Mouse (Mus musculus) heart, embryonic 10.5 days (tissue): ENCODE data around the gene Ntng2. TPM values are rescaled to one million over a fixed set of nuclear protein-coding genes. Genes with fewer than 3 reads are reported as not detected.

Source experiments
- DNase-seq: peaks from one replicate; pipeline ENCODE4 v3.0.0-alpha.2; 2017; ENCODE audit warnings: low spot score
- H3K27ac ChIP-seq: fragments of 300-500 bp; sonication (generic); 2 replicates; pipeline ENCODE4 v1.5.1; 2016; ENCODE audit warnings: mild to moderate bottlenecking
- H3K27me3 ChIP-seq: fragments of 300-500 bp; sonication (generic); 2 replicates; pipeline ENCODE4 v1.6.1; 2016; ENCODE audit warnings: mild to moderate bottlenecking; ENCODE audit not compliant: poor library complexity, insufficient read depth, severe bottlenecking
- H3K36me3 ChIP-seq: fragments of 300-500 bp; sonication (generic); 2 replicates; pipeline ENCODE4 v1.6.1; 2016; ENCODE audit warnings: mild to moderate bottlenecking, moderate library complexity
- H3K4me1 ChIP-seq: fragments of 300-500 bp; sonication (generic); 2 replicates; pipeline ENCODE4 v1.6.1; 2016; ENCODE audit warnings: mild to moderate bottlenecking
- H3K4me3 ChIP-seq: fragments of 300-500 bp; sonication (generic); 2 replicates; pipeline ENCODE4 v1.5.1; 2016; ENCODE audit warnings: mild to moderate bottlenecking, moderate library complexity
- H3K9me3 ChIP-seq: fragments of 300-500 bp; sonication (generic); 2 replicates; pipeline ENCODE4 v1.6.1; 2016; ENCODE audit warnings: mild to moderate bottlenecking, moderate library complexity
- WGBS: fragments of 180-500 bp; shearing (Covaris S2); methylation state at CpG from one replicate; pipeline ENCODE4 v1.1.7; 2016; 5-methylcytosine and 5-hydroxymethylcytosine counted together
- polyA plus RNA-seq: library from polyadenylated mRNA; unstranded; fragments of >200 nt; fragmentation: Nextera tagmentation; extraction: Ambion mirVana; gene quantifications from 2 replicates; pipeline ENCODE4 v1.2.1, GENCODE M21; 2016

The Ntng2 gene
- polyA plus RNA-seq, 1 experiment from 2014 or later = 0.87 TPM

GRCm38 (mm10) chr2:29250263-29251094 is 2.3 kb downstream of the Ntng2 start:
- H3K27me3 ChIP-seq = peaks cover 98% of the 10 kb centered on the region
- no peaks in the 10 kb centered on the region for H3K9me3 ChIP-seq
- peaks cover 52% of the 10 kb centered on the region for H3K4me1 ChIP-seq
- H3K27ac ChIP-seq = no peak overlapping the region
- H3K36me3 ChIP-seq = no peaks in the 10 kb centered on the region
- no peak for DNase-seq
- WGBS = 1% methylated on average over 44 of the region's 44 CpGs
- peak overlapping the region; percentile 74 for H3K4me3 ChIP-seq

- Histone ChIP-seq H3K9me3 (no peaks in the 10 kb centered on the region), H3K36me3 (no peaks in the 10 kb centered on the region), H3K4me3 (peak overlapping the region; percentile 74), H3K27me3 (peaks cover 97% of the 10 kb centered on the region), H3K27ac (no peak overlapping the region), H3K4me1 (peaks cover 47% of the 10 kb centered on the region)
- WGBS = under 1% methylated on average over 10 of the region's 10 CpGs
- DNase-seq = no peak
These were observed 3.0 kb downstream of the Ntng2 start for GRCm38 (mm10) chr2:29249852-29250251.

GRCm38 (mm10) chr2:29248551-29248950 is 4.3 kb downstream of the Ntng2 start:
- Histone ChIP-seq H3K9me3 (no peaks in the 10 kb centered on the region), H3K4me3 (no peak overlapping the region), H3K4me1 (peaks cover 39% of the 10 kb centered on the region), H3K27me3 (peaks cover 87% of the 10 kb centered on the region), H3K27ac (no peak overlapping the region), H3K36me3 (no peaks in the 10 kb centered on the region)
- 56% methylated on average over 3 of the region's 3 CpGs for WGBS
- DNase-seq = no peak

- Histone ChIP-seq H3K9me3 (no peaks in the 10 kb centered on the region), H3K27ac (no peak overlapping the region), H3K4me1 (peaks cover 29% of the 10 kb centered on the region), H3K27me3 (peaks cover 80% of the 10 kb centered on the region), H3K36me3 (no peaks in the 10 kb centered on the region), H3K4me3 (no peak overlapping the region)
- WGBS = 66% methylated on average over 2 of the region's 2 CpGs
- no peak for DNase-seq
These were observed 5.4 kb downstream of the Ntng2 start for GRCm38 (mm10) chr2:29247386-29247785.

- H3K36me3 ChIP-seq = no peaks in the 10 kb centered on the region
- peaks cover 26% of the 10 kb centered on the region for H3K4me1 ChIP-seq
- H3K27me3 ChIP-seq = peaks cover 79% of the 10 kb centered on the region
- H3K27ac ChIP-seq = no peak overlapping the region
- H3K9me3 ChIP-seq = no peaks in the 10 kb centered on the region
- no peak for DNase-seq
- H3K4me3 ChIP-seq = no peak overlapping the region
- 62% methylated on average over 7 of the region's 7 CpGs for WGBS
These were observed 5.9 kb downstream of the Ntng2 start for GRCm38 (mm10) chr2:29246891-29247290.

- no peak overlapping the region for H3K4me3 ChIP-seq
- H3K27me3 ChIP-seq = peaks cover 79% of the 10 kb centered on the region
- WGBS = 68% methylated on average over 3 of the region's 3 CpGs
- H3K9me3 ChIP-seq = no peaks in the 10 kb centered on the region
- no peak for DNase-seq
- no peak overlapping the region for H3K27ac ChIP-seq
- H3K36me3 ChIP-seq = no peaks in the 10 kb centered on the region
- H3K4me1 ChIP-seq = peaks cover 22% of the 10 kb centered on the region
These were observed 6.5 kb downstream of the Ntng2 start for GRCm38 (mm10) chr2:29246275-29246674.

- H3K27ac ChIP-seq = no peak overlapping the region
- DNase-seq = no peak
- no peak overlapping the region for H3K4me3 ChIP-seq
- 32% methylated on average over 10 of the region's 10 CpGs for WGBS
- H3K9me3 ChIP-seq = no peaks in the 10 kb centered on the region
- peaks cover 80% of the 10 kb centered on the region for H3K27me3 ChIP-seq
- peaks cover 14% of the 10 kb centered on the region for H3K4me1 ChIP-seq
- no peaks in the 10 kb centered on the region for H3K36me3 ChIP-seq
These were observed 7.4 kb downstream of the Ntng2 start for GRCm38 (mm10) chr2:29245341-29245779.

- Histone ChIP-seq H3K9me3 (no peaks in the 10 kb centered on the region), H3K4me1 (no peaks in the 10 kb centered on the region; the same call in 1 of the 2 replicates), H3K27ac (no peak overlapping the region), H3K4me3 (no peak overlapping the region), H3K27me3 (peaks cover 51% of the 10 kb centered on the region), H3K36me3 (no peaks in the 10 kb centered on the region)
- DNase-seq = no peak
- 57% methylated on average over 17 of the region's 17 CpGs for WGBS
These were observed 13.5 kb downstream of the Ntng2 start for GRCm38 (mm10) chr2:29239329-29239728.

GRCm38 (mm10) chr2:29237623-29238022 is 15.2 kb downstream of the Ntng2 start:
- Histone ChIP-seq H3K27ac (no peak overlapping the region), H3K4me3 (no peak overlapping the region), H3K9me3 (no peaks in the 10 kb centered on the region), H3K36me3 (no peaks in the 10 kb centered on the region), H3K4me1 (no peaks in the 10 kb centered on the region; the same call in 1 of the 2 replicates), H3K27me3 (peaks cover 48% of the 10 kb centered on the region)
- 16% methylated on average over 4 of the region's 4 CpGs for WGBS
- no peak for DNase-seq

GRCm38 (mm10) chr2:29235811-29236210 is 17.0 kb downstream of the Ntng2 start:
- H3K4me1 ChIP-seq = no peaks in the 10 kb centered on the region; the same call in 1 of the 2 replicates
- H3K36me3 ChIP-seq = no peaks in the 10 kb centered on the region
- 79% methylated on average over 7 of the region's 7 CpGs for WGBS
- H3K4me3 ChIP-seq = no peak overlapping the region
- DNase-seq = no peak
- H3K27ac ChIP-seq = no peak overlapping the region
- H3K9me3 ChIP-seq = no peaks in the 10 kb centered on the region
- peaks cover 35% of the 10 kb centered on the region for H3K27me3 ChIP-seq

- 70% methylated on average over 3 of the region's 3 CpGs for WGBS
These were observed 17.8 kb downstream of the Ntng2 start for GRCm38 (mm10) chr2:29235026-29235425.

GRCm38 (mm10) chr2:29234002-29234401 is 18.8 kb downstream of the Ntng2 start:
- Histone ChIP-seq H3K4me3 (no peak overlapping the region), H3K27ac (no peak overlapping the region), H3K4me1 (no peaks in the 10 kb centered on the region; the same call in 1 of the 2 replicates), H3K27me3 (peaks cover 31% of the 10 kb centered on the region), H3K9me3 (no peaks in the 10 kb centered on the region), H3K36me3 (no peaks in the 10 kb centered on the region)
- WGBS = 68% methylated on average over 4 of the region's 4 CpGs
- DNase-seq = no peak

More at GRCm38 (mm10) chr2:29235026-29235425, 17.8 kb downstream of the Ntng2 start:
- H3K36me3 ChIP-seq = no peaks in the 10 kb centered on the region
- H3K27me3 ChIP-seq = peaks cover 32% of the 10 kb centered on the region
- no peak for DNase-seq
- H3K9me3 ChIP-seq = no peaks in the 10 kb centered on the region
- no peak overlapping the region for H3K4me3 ChIP-seq
- no peaks in the 10 kb centered on the region; the same call in 1 of the 2 replicates for H3K4me1 ChIP-seq
- peak overlapping the region; percentile 6; the same call in 1 of the 2 replicates for H3K27ac ChIP-seq

GRCm38 (mm10) chr2:29230191-29230835 is 22.5 kb downstream of the Ntng2 start:
- WGBS = 56% methylated on average over 9 of the region's 9 CpGs
- Histone ChIP-seq H3K4me3 (no peak overlapping the region), H3K27ac (no peak overlapping the region), H3K27me3 (peaks cover 25% of the 10 kb centered on the region; the same call in 1 of the 2 replicates), H3K36me3 (no peaks in the 10 kb centered on the region), H3K9me3 (no peaks in the 10 kb centered on the region), H3K4me1 (no peaks in the 10 kb centered on the region)
- DNase-seq = no peak
